Mouse (Mus musculus) thymus, adult 2 months (tissue): ENCODE results near the gene Prss41.

Experiments used
- CTCF ChIP-seq: fragments of 200-500 bp; IDR thresholded peaks from 2 replicates; pipeline ENCODE4 v1.5.1; 2012; ENCODE audit warnings: mild to moderate bottlenecking, control low read depth, low read length, moderate library complexity, borderline replicate concordance; ENCODE audit not compliant: control insufficient read depth, poor library complexity, insufficient read depth; ENCODE audit errors: extremely low read depth
- POLR2A ChIP-seq: fragments of 200-500 bp; IDR thresholded peaks from 2 replicates; pipeline ENCODE4 v1.6.1; 2012; ENCODE audit warnings: mild to moderate bottlenecking, low read length, control low read depth, moderate library complexity; ENCODE audit not compliant: control insufficient read depth, poor library complexity, insufficient read depth; ENCODE audit errors: extremely low read depth

- TF ChIP-seq CTCF (no peak), POLR2A (no peak)
These were observed 30.2 kb upstream of the Prss41 start for GRCm38 (mm10) chr17:23873884-23874856.
